Mouse (Mus musculus) small intestine, adult 2 months (tissue): ENCODE measurements at regions not wholly inside any gene's neighbourhood (a gene's known extent, or its start where the extent isn't known, plus 50 kb on each side); places are given as distances from the start of the nearest gene placed in this dataset.

ENCODE experiments used
- CTCF ChIP-seq: fragments of 200-500 bp; IDR thresholded peaks from 2 replicates; pipeline ENCODE4 v1.5.1; 2012; ENCODE audit warnings: low read depth, mild to moderate bottlenecking, control low read depth, inconsistent platforms, low read length, moderate library complexity, mixed read lengths; ENCODE audit not compliant: insufficient replicate concordance, insufficient read length; ENCODE audit errors: extremely low read depth
- POLR2A ChIP-seq: fragments of 200-500 bp; IDR thresholded peaks from 2 replicates; pipeline ENCODE4 v1.6.1; 2012; ENCODE audit warnings: low read depth, mild to moderate bottlenecking, control low read depth, inconsistent platforms, low read length, moderate library complexity

GRCm38 (mm10) chr8:46395348-46395747 is 75.5 kb upstream of the Acsl1 start:
- no peak for TF ChIP-seq CTCF
- TF ChIP-seq POLR2A: no peak
